Mouse (Mus musculus): ENCODE results near the gene Cadps. TPM values are rescaled to one million over a fixed set of nuclear protein-coding genes. Genes with fewer than 3 reads are reported as not detected.

The Cadps gene
- total and polyA plus RNA-seq, 3 experiments = 0.04 to 0.07 TPM; not detected in 1

- no peaks in the 10 kb centered on the region for H3K79me2 ChIP-seq (replicated peaks; ENCODE audit: control insufficient read depth, extremely low read depth, insufficient read depth, poor library complexity, severe bottlenecking)
- no peaks in the 10 kb centered on the region for H3K36me3 ChIP-seq (replicated peaks in 1 of 2; ENCODE audit: control insufficient read depth in 1 of 2, insufficient read depth in 1 of 2, low read length in 1 of 2)
- H3K4me2 ChIP-seq (ENCODE audit: insufficient read depth, low read depth, poor library complexity, severe bottlenecking) = no peak overlapping the region
- DNase-seq (ENCODE audit: extremely low read depth) = no peak
- dilution Hi-C loops (cut with MboI; ENCODE audit: extremely low pct_ligation_motif_present, extremely low pct_unique_long_range_greater_than_20kb, low sequenced_read_pairs) (no loop called here), in situ Hi-C loops (cut with MboI; ENCODE audit: low pct_ligation_motif_present, low pct_unique_long_range_greater_than_20kb, low sequenced_read_pairs) (no loop called here)
- H3K9me3 ChIP-seq (replicated peaks; ENCODE audit: low read length) = no peaks in the 10 kb centered on the region
- TF ChIP-seq BHLHE40 (IDR thresholded peaks at IDR 0.05; ENCODE audit: low read depth, low read length) (no peak), SIN3A (IDR thresholded peaks at IDR 0.05; ENCODE audit: low read length) (no peak), USF2 (conservative IDR thresholded peaks at IDR 0.05; ENCODE audit: low read depth, low read length) (no peak), MXI1 (IDR thresholded peaks at IDR 0.05; ENCODE audit: low read depth, low read length) (no peak), TCF12 (IDR thresholded peaks at IDR 0.05; ENCODE audit: low read depth, low read length) (no peak), ZNF384 (IDR thresholded peaks at IDR 0.05; ENCODE audit: low read depth, low read length) (no peak), RAD21 (IDR thresholded peaks at IDR 0.05; ENCODE audit: low read depth, low read length) (no peak), CTCF (conservative IDR thresholded peaks at IDR 0.05 in 1 of 2, IDR thresholded peaks at IDR 0.05 in 1 of 2; ENCODE audit: low read depth in 2 of 2, low read length in 2 of 2) (no peak), MAZ (IDR thresholded peaks at IDR 0.05; ENCODE audit: low read depth, low read length) (no peak), JUND (conservative IDR thresholded peaks at IDR 0.05; ENCODE audit: low read depth, low read length) (no peak), ZC3H11A (IDR thresholded peaks at IDR 0.05; ENCODE audit: low read depth, low read length) (no peak), MEF2A (IDR thresholded peaks at IDR 0.05; ENCODE audit: borderline replicate concordance, low read depth, low read length) (no peak), USF1 (IDR thresholded peaks at IDR 0.05; ENCODE audit: low read depth, low read length) (no peak), UBTF (IDR thresholded peaks at IDR 0.05; ENCODE audit: low read depth, low read length) (no peak), JUN (IDR thresholded peaks at IDR 0.05; ENCODE audit: insufficient read depth, low read depth, low read length) (no peak), POLR2A (IDR thresholded peaks at IDR 0.05; ENCODE audit: low read depth, low read length) (no peak), NRF1 (IDR thresholded peaks at IDR 0.05; ENCODE audit: low read depth, low read length) (no peak)
- H3K4me1 ChIP-seq (ENCODE audit: control insufficient read depth in 1 of 2, insufficient read depth in 2 of 2) = peaks cover 0 to 10% of the 10 kb centered on the region in 2 experiments; a peak in 2 of 4 replicates
- H3K27me3 ChIP-seq (replicated peaks) = no peaks in the 10 kb centered on the region
- H3K27ac ChIP-seq (ENCODE audit: insufficient read depth, low read depth) = no peak overlapping the region
- no peak overlapping the region for H3K4me3 ChIP-seq (replicated peaks in 1 of 3; ENCODE audit: low read depth in 2 of 3, low read length in 2 of 3, poor library complexity in 1 of 3)
- no peak overlapping the region for H3K9ac ChIP-seq (ENCODE audit: insufficient read depth, low read depth)
Observed at GRCm38 (mm10) chr14:12459700-12460099, 363.2 kb downstream of the Cadps start.

GRCm38 (mm10) chr14:12455064-12455591, 367.8 kb downstream of the Cadps start:
- Histone ChIP-seq H3K79me2 (replicated peaks; ENCODE audit: control insufficient read depth, extremely low read depth, insufficient read depth, poor library complexity, severe bottlenecking) (no peaks in the 10 kb centered on the region), H3K36me3 (replicated peaks in 1 of 2; ENCODE audit: control insufficient read depth in 1 of 2, insufficient read depth in 1 of 2, low read length in 1 of 2) (no peaks in the 10 kb centered on the region), H3K4me3 (replicated peaks in 1 of 3; ENCODE audit: low read depth in 2 of 3, low read length in 2 of 3, poor library complexity in 1 of 3) (no peak overlapping the region), H3K27me3 (replicated peaks) (no peaks in the 10 kb centered on the region), H3K4me1 (ENCODE audit: control insufficient read depth in 1 of 2, insufficient read depth in 2 of 2) (no peaks in the 10 kb centered on the region), H3K27ac (ENCODE audit: insufficient read depth, low read depth) (no peak overlapping the region), H3K9ac (ENCODE audit: insufficient read depth, low read depth) (no peak overlapping the region), H3K9me3 (replicated peaks; ENCODE audit: low read length) (no peaks in the 10 kb centered on the region), H3K4me2 (ENCODE audit: insufficient read depth, low read depth, poor library complexity, severe bottlenecking) (no peak overlapping the region)
- DNase-seq (ENCODE audit: extremely low read depth) = no peak
- TF ChIP-seq NRF1 (IDR thresholded peaks at IDR 0.05; ENCODE audit: low read depth, low read length) (no peak), E2F4 (IDR thresholded peaks at IDR 0.05; ENCODE audit: insufficient replicate concordance, low read depth, low read length) (no peak), EP300 (IDR thresholded peaks at IDR 0.05; ENCODE audit: low read length) (no peak), TBP (conservative IDR thresholded peaks at IDR 0.05; ENCODE audit: low read depth, low read length) (no peak), POLR2AphosphoS2 (IDR thresholded peaks at IDR 0.05; ENCODE audit: low read depth, low read length) (no peak)
- dilution Hi-C loops (cut with MboI; ENCODE audit: extremely low pct_ligation_motif_present, extremely low pct_unique_long_range_greater_than_20kb, low sequenced_read_pairs) (no loop called here), in situ Hi-C loops (cut with MboI; ENCODE audit: low pct_ligation_motif_present, low pct_unique_long_range_greater_than_20kb, low sequenced_read_pairs) (no loop called here)
